Mouse (Mus musculus): ENCODE results near the gene Snx30. TPM values are rescaled to one million over a fixed set of nuclear protein-coding genes. Genes with fewer than 3 reads are reported as not detected.
A peak's percentile ranks its signal among the peaks of the same experiment; 100 is the strongest.

Snx30 gene
- polyA plus RNA-seq, 1 experiment from 2014 or later: 12.1 TPM

DNA sequence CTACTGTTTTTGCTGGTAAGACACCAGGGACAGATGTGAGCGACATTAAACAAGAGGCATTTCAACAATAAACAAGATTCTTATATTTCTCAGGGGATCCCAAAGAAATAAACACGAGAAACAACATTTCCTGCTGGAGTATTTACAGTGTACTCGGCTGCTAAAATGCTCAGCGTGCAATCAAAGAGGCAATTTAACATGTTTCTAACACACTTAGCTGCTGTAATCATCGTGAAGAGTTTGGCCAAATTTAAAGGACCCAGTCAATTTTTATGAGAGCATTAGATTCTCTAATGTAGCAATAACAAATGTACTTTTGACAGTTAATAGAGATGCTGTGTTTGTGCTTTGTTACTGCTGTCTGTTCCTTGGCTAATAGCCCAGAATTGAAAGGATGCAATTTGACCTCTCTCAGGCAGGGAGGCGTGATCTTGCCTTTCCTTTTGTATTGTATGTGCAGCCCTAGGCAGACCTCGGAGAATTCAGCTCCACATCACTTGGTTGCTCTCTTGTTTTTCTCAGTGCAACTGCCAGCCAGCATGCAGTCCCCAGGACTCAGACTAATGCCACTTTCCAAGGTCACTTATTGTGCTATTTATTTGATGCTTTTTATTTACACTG is 40.1 kb upstream of the Snx30 start:
- Histone ChIP-seq H3K9me3 (ENCODE audit: control insufficient read depth, low read length) (no peaks in the 10 kb centered on the region), H3K4me2 (replicated peaks; ENCODE audit: low read depth, low read length) (peak overlapping the region; percentile 22; the same call in 1 of the 2 replicates), H3K4me3 (ENCODE audit: low read length) (no peak overlapping the region), H3K9ac (ENCODE audit: low read depth, low read length) (no peak overlapping the region), H3K4me1 (ENCODE audit: control insufficient read depth, insufficient read depth, low read length) (peaks cover 10% of the 10 kb centered on the region; the same call in 1 of the 2 replicates), H3K27ac (ENCODE audit: low read depth, low read length) (peak overlapping the region; percentile 77; the same call in 1 of the 2 replicates), H3K36me3 (ENCODE audit: control insufficient read depth, insufficient read depth, low read length) (peaks cover 2% of the 10 kb centered on the region), H3K27me3 (ENCODE audit: control insufficient read depth, insufficient read depth, low read length) (no peaks in the 10 kb centered on the region)
- WGBS: 23% methylated on average over 7 of the region's 7 CpGs
- ATAC-seq (ENCODE audit: low FRiP score, low TSS enrichment): peak; percentile 69

DNA sequence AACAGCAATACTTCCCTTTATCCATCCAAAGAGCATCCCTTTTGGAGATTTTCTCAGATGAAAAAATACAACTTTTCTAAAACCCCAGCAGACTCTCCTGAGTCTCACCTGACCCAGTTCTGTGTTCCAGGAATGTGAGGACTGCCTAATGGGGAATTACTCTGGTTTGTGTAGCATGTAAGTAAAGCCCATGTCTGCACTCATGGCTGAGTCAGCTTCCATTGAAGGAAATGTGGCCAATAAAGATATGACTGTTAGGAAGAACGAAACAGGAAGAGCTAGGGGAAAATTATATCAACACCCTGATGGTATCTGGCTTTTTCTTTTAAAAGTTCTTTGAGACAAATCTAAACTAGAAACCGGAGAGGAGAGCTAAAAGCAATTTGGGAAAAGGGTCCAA is 37.9 kb upstream of the Snx30 start:
- ATAC-seq (ENCODE audit: low FRiP score, low TSS enrichment): no peak
- no peaks in the 10 kb centered on the region for H3K27me3 ChIP-seq (ENCODE audit: control insufficient read depth, insufficient read depth, low read length)
- peaks cover 4% of the 10 kb centered on the region; the same call in 1 of the 2 replicates for H3K4me1 ChIP-seq (ENCODE audit: control insufficient read depth, insufficient read depth, low read length)
- peaks cover 24% of the 10 kb centered on the region for H3K36me3 ChIP-seq (ENCODE audit: control insufficient read depth, insufficient read depth, low read length)
- 88% methylated on average over 2 of the region's 2 CpGs for WGBS
- H3K9me3 ChIP-seq (ENCODE audit: control insufficient read depth, low read length): no peaks in the 10 kb centered on the region
- no peak overlapping the region for H3K4me2 ChIP-seq (replicated peaks; ENCODE audit: low read depth, low read length)
- H3K9ac ChIP-seq (ENCODE audit: low read depth, low read length): no peak overlapping the region
- H3K4me3 ChIP-seq (ENCODE audit: low read length): no peak overlapping the region
- H3K27ac ChIP-seq (ENCODE audit: low read depth, low read length): no peak overlapping the region

DNA sequence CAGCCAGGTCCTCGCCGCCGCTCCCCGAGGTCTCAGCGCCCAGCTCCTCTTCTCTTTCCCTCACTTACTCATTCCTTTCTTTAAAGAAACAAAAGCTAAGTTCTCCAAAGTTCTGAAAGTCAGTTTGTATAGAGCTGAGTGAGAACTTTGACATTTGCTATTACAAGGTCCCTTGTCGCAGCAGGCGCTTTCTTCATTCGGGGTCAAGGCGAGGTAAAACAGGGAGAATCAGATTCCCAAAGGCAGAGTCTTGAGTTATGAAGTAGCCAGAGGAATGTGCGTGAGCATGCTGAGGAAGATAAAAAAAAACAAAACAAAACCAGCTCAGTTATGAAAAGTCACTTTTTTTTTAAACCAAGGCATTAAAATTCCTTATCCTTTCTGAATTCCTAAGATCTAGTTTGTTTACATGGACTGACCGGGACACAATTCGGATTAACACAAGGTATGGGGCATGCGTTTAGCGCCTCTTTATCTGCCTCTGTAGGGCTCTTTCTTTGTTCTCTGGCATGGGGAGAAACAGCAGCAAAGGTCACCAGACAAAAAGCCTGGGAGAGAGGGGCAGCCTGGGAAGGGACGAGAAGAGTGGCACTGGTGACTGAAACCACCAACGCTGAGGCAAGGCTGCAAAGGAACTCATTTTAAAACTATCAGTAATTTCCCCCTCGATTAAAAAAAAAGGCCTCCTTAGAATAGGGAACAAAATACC is 33.3 kb upstream of the Snx30 start:
- Histone ChIP-seq H3K4me2 (replicated peaks; ENCODE audit: low read depth, low read length) (no peak overlapping the region), H3K27me3 (ENCODE audit: control insufficient read depth, insufficient read depth, low read length) (no peaks in the 10 kb centered on the region), H3K9ac (ENCODE audit: low read depth, low read length) (no peak overlapping the region), H3K4me3 (ENCODE audit: low read length) (no peak overlapping the region), H3K36me3 (ENCODE audit: control insufficient read depth, insufficient read depth, low read length) (peaks cover 46% of the 10 kb centered on the region), H3K9me3 (ENCODE audit: control insufficient read depth, low read length) (no peaks in the 10 kb centered on the region), H3K4me1 (ENCODE audit: control insufficient read depth, insufficient read depth, low read length) (no peaks in the 10 kb centered on the region), H3K27ac (ENCODE audit: low read depth, low read length) (no peak overlapping the region)
- 89% methylated on average over 17 of the region's 17 CpGs for WGBS
- ATAC-seq (ENCODE audit: low FRiP score, low TSS enrichment): no peak

DNA sequence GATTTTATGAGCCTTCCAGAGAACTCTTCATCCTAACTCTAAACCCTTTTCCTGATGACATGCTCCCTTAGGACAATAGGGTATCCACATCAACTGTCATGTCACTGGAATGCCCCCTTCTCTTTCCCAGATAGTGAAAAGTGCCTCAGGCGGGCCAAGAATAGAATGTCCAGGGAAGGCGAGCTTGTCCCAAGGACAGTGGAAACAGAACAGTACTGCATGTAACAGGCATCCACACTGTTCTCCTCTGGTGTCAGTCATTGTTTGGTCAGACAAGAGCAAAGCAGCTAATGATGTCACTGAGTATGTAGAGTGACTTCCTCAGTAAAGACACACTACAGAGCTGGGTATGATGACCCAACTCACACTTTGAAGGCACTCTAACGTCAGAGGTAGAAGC is 27.8 kb upstream of the Snx30 start:
- no peaks in the 10 kb centered on the region for H3K27me3 ChIP-seq (ENCODE audit: control insufficient read depth, insufficient read depth, low read length)
- H3K36me3 ChIP-seq (ENCODE audit: control insufficient read depth, insufficient read depth, low read length): peaks cover 26% of the 10 kb centered on the region
- 88% methylated on average over 3 of the region's 3 CpGs for WGBS
- H3K4me2 ChIP-seq (replicated peaks; ENCODE audit: low read depth, low read length): no peak overlapping the region
- no peak overlapping the region for H3K4me3 ChIP-seq (ENCODE audit: low read length)
- H3K4me1 ChIP-seq (ENCODE audit: control insufficient read depth, insufficient read depth, low read length): no peaks in the 10 kb centered on the region
- H3K9ac ChIP-seq (ENCODE audit: low read depth, low read length): no peak overlapping the region
- H3K27ac ChIP-seq (ENCODE audit: low read depth, low read length): no peak overlapping the region
- no peak for ATAC-seq (ENCODE audit: low FRiP score, low TSS enrichment)
- H3K9me3 ChIP-seq (ENCODE audit: control insufficient read depth, low read length): no peaks in the 10 kb centered on the region

GRCm38 (mm10) chr4:59780568-59780967 is 25.1 kb upstream of the Snx30 start:
- Histone ChIP-seq H3K27ac (ENCODE audit: low read depth, low read length) (no peak overlapping the region), H3K4me2 (replicated peaks; ENCODE audit: low read depth, low read length) (no peak overlapping the region), H3K27me3 (ENCODE audit: control insufficient read depth, insufficient read depth, low read length) (no peaks in the 10 kb centered on the region), H3K9me3 (ENCODE audit: control insufficient read depth, low read length) (no peaks in the 10 kb centered on the region), H3K9ac (ENCODE audit: low read depth, low read length) (no peak overlapping the region), H3K36me3 (ENCODE audit: control insufficient read depth, insufficient read depth, low read length) (peaks cover 10% of the 10 kb centered on the region; the same call in 1 of the 2 replicates), H3K4me1 (ENCODE audit: control insufficient read depth, insufficient read depth, low read length) (no peaks in the 10 kb centered on the region), H3K4me3 (ENCODE audit: low read length) (no peak overlapping the region)
- no peak for ATAC-seq (ENCODE audit: low FRiP score, low TSS enrichment)
- WGBS: 34% methylated on average over 1 of the region's 1 CpGs

GRCm38 (mm10) chr4:59782853-59783684 is 22.6 kb upstream of the Snx30 start:
- Histone ChIP-seq H3K27ac (ENCODE audit: low read depth, low read length) (peak overlapping the region; percentile 70), H3K27me3 (ENCODE audit: control insufficient read depth, insufficient read depth, low read length) (no peaks in the 10 kb centered on the region), H3K9ac (ENCODE audit: low read depth, low read length) (peak overlapping the region; percentile 66), H3K9me3 (ENCODE audit: control insufficient read depth, low read length) (no peaks in the 10 kb centered on the region), H3K4me1 (ENCODE audit: control insufficient read depth, insufficient read depth, low read length) (no peaks in the 10 kb centered on the region), H3K4me2 (replicated peaks; ENCODE audit: low read depth, low read length) (peak overlapping the region; percentile 69), H3K36me3 (ENCODE audit: control insufficient read depth, insufficient read depth, low read length) (peaks cover 2% of the 10 kb centered on the region; the same call in 1 of the 2 replicates), H3K4me3 (ENCODE audit: low read length) (peak overlapping the region; percentile 77)
- 0% methylated on average over 47 of the region's 47 CpGs for WGBS
- peak; percentile 65 for ATAC-seq (ENCODE audit: low FRiP score, low TSS enrichment)

DNA sequence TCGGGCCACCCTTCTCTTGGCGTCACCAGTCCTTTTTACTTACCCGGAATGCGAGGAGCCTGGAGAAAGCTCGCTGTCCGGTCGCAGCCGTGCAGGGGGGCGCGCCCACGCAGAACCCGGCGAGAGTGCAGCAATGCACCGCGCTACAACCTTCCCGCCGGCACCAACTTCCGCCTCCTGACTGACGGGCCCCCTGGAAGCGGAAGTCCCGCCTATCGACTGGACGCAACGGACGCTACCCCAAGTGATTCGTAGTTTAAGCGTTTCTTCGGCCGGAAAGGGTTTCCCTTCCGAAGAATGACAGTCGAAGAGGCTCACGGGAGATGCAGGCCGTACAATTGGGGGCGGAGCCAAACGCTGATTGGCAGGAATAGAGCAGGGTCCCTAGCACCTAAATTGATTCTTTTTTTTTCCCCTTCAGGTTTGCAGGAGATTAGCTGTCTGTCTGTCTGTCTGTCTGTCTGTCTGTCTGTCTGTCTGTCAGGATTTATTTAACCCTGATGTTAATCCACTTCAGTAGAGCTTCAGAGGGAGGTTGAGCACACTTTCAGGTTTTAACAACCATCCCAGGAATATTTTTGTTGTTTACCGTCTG is 21.9 kb upstream of the Snx30 start:
- Histone ChIP-seq H3K36me3 (ENCODE audit: control insufficient read depth, insufficient read depth, low read length) (peaks cover 2% of the 10 kb centered on the region; the same call in 1 of the 2 replicates), H3K9ac (ENCODE audit: low read depth, low read length) (peak overlapping the region; percentile 66), H3K4me3 (ENCODE audit: low read length) (peak overlapping the region; percentile 77), H3K27ac (ENCODE audit: low read depth, low read length) (peak overlapping the region; percentile 70), H3K4me1 (ENCODE audit: control insufficient read depth, insufficient read depth, low read length) (no peaks in the 10 kb centered on the region), H3K4me2 (replicated peaks; ENCODE audit: low read depth, low read length) (peak overlapping the region; percentile 69), H3K9me3 (ENCODE audit: control insufficient read depth, low read length) (no peaks in the 10 kb centered on the region), H3K27me3 (ENCODE audit: control insufficient read depth, insufficient read depth, low read length) (no peaks in the 10 kb centered on the region)
- 2% methylated on average over 36 of the region's 36 CpGs for WGBS
- ATAC-seq (ENCODE audit: low FRiP score, low TSS enrichment): peak; percentile 98

GRCm38 (mm10) chr4:59785412-59785811 is 20.2 kb upstream of the Snx30 start:
- Histone ChIP-seq H3K27ac (ENCODE audit: low read depth, low read length) (no peak overlapping the region), H3K27me3 (ENCODE audit: control insufficient read depth, insufficient read depth, low read length) (no peaks in the 10 kb centered on the region), H3K4me1 (ENCODE audit: control insufficient read depth, insufficient read depth, low read length) (no peaks in the 10 kb centered on the region), H3K9me3 (ENCODE audit: control insufficient read depth, low read length) (no peaks in the 10 kb centered on the region), H3K9ac (ENCODE audit: low read depth, low read length) (no peak overlapping the region), H3K4me2 (replicated peaks; ENCODE audit: low read depth, low read length) (no peak overlapping the region), H3K4me3 (ENCODE audit: low read length) (no peak overlapping the region), H3K36me3 (ENCODE audit: control insufficient read depth, insufficient read depth, low read length) (no peaks in the 10 kb centered on the region)
- no peak for ATAC-seq (ENCODE audit: low FRiP score, low TSS enrichment)
- WGBS: 27% methylated on average over 2 of the region's 2 CpGs

Measured in kidney, embryonic 14.5 days (tissue).